Mouse (Mus musculus): ENCODE results near the gene Chsy1. TPM values are rescaled to one million over a fixed set of nuclear protein-coding genes. Genes with fewer than 3 reads are reported as not detected.

The Chsy1 gene
- polyA plus RNA-seq, 1 experiment from 2014 or later: 19.5 TPM

- no peak for ATAC-seq (ENCODE audit: insufficient number of reproducible peaks, low FRiP score, low TSS enrichment, low read depth)
- Histone ChIP-seq H3K27me3 (no peaks in the 10 kb centered on the region), H3K4me2 (no peak overlapping the region), H3K4me3 (no peak overlapping the region), H3K27ac (no peak overlapping the region), H3K36me3 (0 out of 2 replicates have a peak, but pooled peaks cover 3% of the 10 kb centered on the region), H3K4me1 (peaks cover 19% of the 10 kb centered on the region; the same call in 1 of the 2 replicates), H3K9ac (no peak overlapping the region), H3K9me3 (no peaks in the 10 kb centered on the region)
- WGBS: 63% methylated on average over 5 of the region's 5 CpGs
Observed at GRCm38 (mm10) chr7:66165036-66165798, 55.9 kb downstream of the Chsy1 start.

DNA sequence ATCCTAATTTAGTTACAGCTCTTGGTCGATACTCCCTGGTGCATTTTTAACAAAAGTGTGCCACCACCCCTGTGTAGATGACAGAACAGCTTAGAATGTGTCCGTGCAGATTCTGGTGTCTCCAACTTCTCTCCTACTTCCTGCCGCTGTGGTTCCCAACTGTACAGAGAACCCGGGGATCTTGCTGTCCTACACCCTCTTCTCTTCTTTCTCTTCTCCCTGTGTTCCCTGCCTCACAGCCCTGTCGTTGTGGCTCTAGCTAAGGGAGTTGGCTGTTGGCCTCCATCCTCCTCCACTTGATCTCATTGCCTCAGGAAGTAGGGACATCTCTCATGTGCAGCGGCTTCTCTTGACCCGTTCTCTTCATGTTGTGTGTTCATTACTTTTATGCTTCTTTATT, 59.6 kb downstream of the Chsy1 start:
- Histone ChIP-seq H3K27ac (no peak overlapping the region), H3K36me3 (peaks cover 24% of the 10 kb centered on the region), H3K27me3 (no peaks in the 10 kb centered on the region), H3K4me1 (peaks cover 15% of the 10 kb centered on the region; the same call in 1 of the 2 replicates), H3K4me2 (no peak overlapping the region), H3K9ac (no peak overlapping the region), H3K9me3 (no peaks in the 10 kb centered on the region), H3K4me3 (no peak overlapping the region)
- no peak for ATAC-seq (ENCODE audit: insufficient number of reproducible peaks, low FRiP score, low TSS enrichment, low read depth)
- WGBS: 88% methylated on average over 7 of the region's 7 CpGs

- peaks cover 9% of the 10 kb centered on the region; the same call in 1 of the 2 replicates for H3K4me1 ChIP-seq
- H3K9me3 ChIP-seq: no peaks in the 10 kb centered on the region
- no peak overlapping the region for H3K4me3 ChIP-seq
- peaks cover 30% of the 10 kb centered on the region for H3K36me3 ChIP-seq
- 66% methylated on average over 6 of the region's 6 CpGs for WGBS
- no peak overlapping the region for H3K27ac ChIP-seq
- no peaks in the 10 kb centered on the region for H3K27me3 ChIP-seq
- H3K9ac ChIP-seq: no peak overlapping the region
- no peak for ATAC-seq (ENCODE audit: insufficient number of reproducible peaks, low FRiP score, low TSS enrichment, low read depth)
- H3K4me2 ChIP-seq: no peak overlapping the region
Observed at GRCm38 (mm10) chr7:66169476-66169875, 60.2 kb downstream of the Chsy1 start.

DNA sequence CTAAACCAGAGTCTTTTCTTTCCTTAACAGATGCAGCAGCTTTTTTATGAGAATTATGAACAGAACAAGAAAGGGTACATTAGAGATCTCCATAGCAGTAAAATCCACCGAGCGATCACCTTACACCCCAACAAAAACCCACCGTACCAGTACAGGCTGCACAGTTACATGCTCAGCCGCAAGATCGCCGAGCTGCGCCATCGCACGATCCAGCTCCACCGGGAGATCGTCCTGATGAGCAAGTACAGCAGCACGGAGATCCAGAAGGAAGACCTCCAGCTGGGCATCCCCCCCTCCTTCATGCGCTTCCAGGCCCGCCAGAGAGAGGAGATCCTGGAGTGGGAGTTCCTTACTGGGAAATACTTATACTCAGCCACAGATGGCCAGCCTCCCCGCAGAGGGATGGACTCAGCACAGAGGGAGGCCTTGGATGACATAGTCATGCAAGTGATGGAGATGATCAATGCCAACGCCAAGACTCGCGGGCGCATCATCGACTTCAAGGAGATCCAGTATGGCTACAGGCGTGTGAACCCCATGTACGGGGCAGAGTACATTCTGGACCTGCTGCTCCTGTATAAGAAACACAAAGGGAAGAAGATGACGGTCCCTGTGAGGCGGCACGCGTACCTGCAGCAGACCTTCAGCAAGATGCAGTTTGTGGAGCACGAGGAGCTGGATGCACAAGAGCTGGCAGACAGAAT, 61.6 kb downstream of the Chsy1 start:
- Histone ChIP-seq H3K4me2 (no peak overlapping the region), H3K27ac (no peak overlapping the region), H3K27me3 (no peaks in the 10 kb centered on the region), H3K4me3 (no peak overlapping the region), H3K4me1 (0 out of 2 replicates have a peak, but pooled peaks cover 6% of the 10 kb centered on the region), H3K36me3 (peaks cover 43% of the 10 kb centered on the region), H3K9ac (no peak overlapping the region), H3K9me3 (no peaks in the 10 kb centered on the region)
- 93% methylated on average over 27 of the region's 27 CpGs for WGBS
- no peak for ATAC-seq (ENCODE audit: insufficient number of reproducible peaks, low FRiP score, low TSS enrichment, low read depth)

- Histone ChIP-seq H3K27ac (no peak overlapping the region), H3K4me2 (no peak overlapping the region), H3K9ac (no peak overlapping the region), H3K4me1 (peaks cover 14% of the 10 kb centered on the region), H3K4me3 (no peak overlapping the region), H3K9me3 (no peaks in the 10 kb centered on the region), H3K27me3 (no peaks in the 10 kb centered on the region), H3K36me3 (peaks cover 44% of the 10 kb centered on the region)
- 85% methylated on average over 6 of the region's 6 CpGs for WGBS
- ATAC-seq (ENCODE audit: insufficient number of reproducible peaks, low FRiP score, low TSS enrichment, low read depth): no peak
Observed at GRCm38 (mm10) chr7:66175738-66176137, 66.4 kb downstream of the Chsy1 start.

DNA sequence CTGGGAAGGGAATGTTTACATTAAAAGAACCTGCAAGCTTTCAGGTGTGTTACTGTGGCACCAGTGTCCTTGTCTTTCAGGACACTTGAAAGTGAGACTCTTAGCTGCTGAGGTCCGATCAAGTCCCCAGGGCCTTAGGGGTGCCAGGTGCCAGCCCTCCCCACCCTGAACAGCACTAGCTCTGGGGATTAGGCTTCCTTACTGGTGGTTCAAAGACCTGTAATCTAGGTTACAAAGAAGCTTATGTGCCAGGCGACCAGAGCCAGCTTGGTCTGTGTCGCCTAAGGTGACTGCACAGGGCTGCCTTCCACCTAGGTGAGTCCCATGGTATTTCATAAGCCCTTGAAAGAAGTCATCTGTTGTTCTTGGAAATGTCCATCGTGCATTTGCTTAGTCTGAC, 66.9 kb downstream of the Chsy1 start:
- H3K4me1 ChIP-seq: peaks cover 14% of the 10 kb centered on the region
- H3K27me3 ChIP-seq: no peaks in the 10 kb centered on the region
- peaks cover 39% of the 10 kb centered on the region for H3K36me3 ChIP-seq
- H3K4me2 ChIP-seq: no peak overlapping the region
- no peak for ATAC-seq (ENCODE audit: insufficient number of reproducible peaks, low FRiP score, low TSS enrichment, low read depth)
- H3K9ac ChIP-seq: no peak overlapping the region
- WGBS: 85% methylated on average over 4 of the region's 4 CpGs
- no peak overlapping the region for H3K4me3 ChIP-seq
- no peaks in the 10 kb centered on the region for H3K9me3 ChIP-seq
- H3K27ac ChIP-seq: no peak overlapping the region

DNA sequence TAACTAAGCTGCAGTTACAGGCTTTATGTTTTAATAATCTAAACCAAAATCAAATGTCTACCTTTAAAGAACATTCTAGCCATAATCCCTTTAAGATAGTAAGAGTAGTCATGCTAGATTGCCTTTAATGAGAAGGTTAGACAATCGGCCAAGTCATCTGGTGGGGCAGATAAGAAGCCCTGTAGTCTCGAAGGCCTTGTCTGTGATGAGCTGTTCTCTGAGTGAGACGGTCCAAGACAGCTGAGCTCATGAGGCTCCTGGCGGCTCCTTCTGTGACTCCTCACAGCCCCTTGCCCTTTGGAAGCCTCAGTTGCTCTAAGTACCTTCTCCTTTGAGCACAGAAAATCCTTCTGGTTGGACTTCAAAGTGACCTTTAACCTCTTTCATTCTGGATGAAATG, 67.6 kb downstream of the Chsy1 start:
- WGBS: 76% methylated on average over 4 of the region's 4 CpGs
- Histone ChIP-seq H3K27ac (no peak overlapping the region), H3K9me3 (no peaks in the 10 kb centered on the region), H3K9ac (no peak overlapping the region), H3K4me3 (no peak overlapping the region), H3K4me1 (peaks cover 14% of the 10 kb centered on the region), H3K36me3 (peaks cover 32% of the 10 kb centered on the region), H3K4me2 (no peak overlapping the region), H3K27me3 (no peaks in the 10 kb centered on the region)
- no peak for ATAC-seq (ENCODE audit: insufficient number of reproducible peaks, low FRiP score, low TSS enrichment, low read depth)

DNA sequence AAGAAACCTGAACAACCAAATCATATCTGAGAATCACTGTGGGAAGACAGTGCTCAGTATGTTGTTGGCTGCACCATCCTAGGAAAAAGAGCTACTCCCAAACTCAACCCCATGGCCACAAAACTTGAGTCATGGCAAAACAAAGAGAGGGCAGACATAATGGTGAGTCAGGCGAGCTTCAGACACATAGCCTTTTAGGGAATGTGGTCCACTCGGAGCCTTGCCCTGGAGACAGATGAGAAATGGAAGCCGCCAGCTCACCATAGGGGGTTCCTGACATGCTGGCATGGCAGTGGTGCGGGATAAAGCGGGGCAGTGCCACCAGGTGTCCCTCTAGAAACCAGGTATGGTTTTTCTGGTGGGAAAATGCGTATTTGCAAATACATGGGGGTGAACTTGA, 68.8 kb downstream of the Chsy1 start:
- Histone ChIP-seq H3K4me2 (no peak overlapping the region), H3K27me3 (no peaks in the 10 kb centered on the region), H3K36me3 (peaks cover 26% of the 10 kb centered on the region), H3K27ac (no peak overlapping the region), H3K9me3 (no peaks in the 10 kb centered on the region), H3K4me1 (peaks cover 16% of the 10 kb centered on the region), H3K4me3 (no peak overlapping the region), H3K9ac (no peak overlapping the region)
- no peak for ATAC-seq (ENCODE audit: insufficient number of reproducible peaks, low FRiP score, low TSS enrichment, low read depth)
- 88% methylated on average over 6 of the region's 6 CpGs for WGBS

GRCm38 (mm10) chr7:66179120-66179581, 69.8 kb downstream of the Chsy1 start:
- Histone ChIP-seq H3K36me3 (peaks cover 17% of the 10 kb centered on the region), H3K27me3 (no peaks in the 10 kb centered on the region), H3K4me3 (no peak overlapping the region), H3K9ac (no peak overlapping the region), H3K27ac (peak overlapping the region; percentile 50; the same call in 1 of the 2 replicates), H3K4me1 (peaks cover 22% of the 10 kb centered on the region), H3K4me2 (no peak overlapping the region), H3K9me3 (no peaks in the 10 kb centered on the region)
- peak; percentile 37; the same call in 1 of the 2 replicates for ATAC-seq (ENCODE audit: insufficient number of reproducible peaks, low FRiP score, low TSS enrichment, low read depth)
- 40% methylated on average over 10 of the region's 10 CpGs for WGBS

GRCm38 (mm10) chr7:66179711-66180110, 70.4 kb downstream of the Chsy1 start:
- 80% methylated on average over 7 of the region's 7 CpGs for WGBS
- Histone ChIP-seq H3K4me3 (no peak overlapping the region), H3K9ac (no peak overlapping the region), H3K9me3 (no peaks in the 10 kb centered on the region), H3K36me3 (peaks cover 12% of the 10 kb centered on the region), H3K4me1 (peaks cover 22% of the 10 kb centered on the region), H3K27me3 (no peaks in the 10 kb centered on the region), H3K4me2 (no peak overlapping the region), H3K27ac (peak overlapping the region; percentile 50; the same call in 1 of the 2 replicates)
- ATAC-seq (ENCODE audit: insufficient number of reproducible peaks, low FRiP score, low TSS enrichment, low read depth): no peak

DNA sequence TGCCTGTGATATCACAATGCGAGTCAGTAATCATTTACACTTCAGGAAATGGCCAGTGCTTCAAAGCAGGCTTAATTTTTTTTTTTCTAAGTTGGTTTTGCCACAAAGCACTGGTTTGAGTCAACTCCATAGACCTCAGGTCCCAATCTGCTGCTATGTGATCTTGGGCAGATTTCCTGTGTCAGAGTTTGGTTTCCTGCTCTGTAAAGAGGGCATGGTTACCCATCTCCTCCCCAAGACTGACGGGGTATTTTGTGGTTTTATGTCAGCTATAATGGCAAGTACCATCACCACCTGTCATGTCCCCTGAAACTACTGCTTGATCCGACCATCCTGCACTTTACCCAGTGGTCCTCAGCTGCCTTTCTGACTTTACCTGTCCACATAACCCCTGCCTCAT, 70.9 kb downstream of the Chsy1 start:
- Histone ChIP-seq H3K9ac (no peak overlapping the region), H3K36me3 (peaks cover 7% of the 10 kb centered on the region), H3K4me1 (peaks cover 22% of the 10 kb centered on the region), H3K27me3 (no peaks in the 10 kb centered on the region), H3K9me3 (no peaks in the 10 kb centered on the region), H3K27ac (no peak overlapping the region), H3K4me2 (no peak overlapping the region), H3K4me3 (no peak overlapping the region)
- no peak for ATAC-seq (ENCODE audit: insufficient number of reproducible peaks, low FRiP score, low TSS enrichment, low read depth)
- 78% methylated on average over 3 of the region's 3 CpGs for WGBS

DNA sequence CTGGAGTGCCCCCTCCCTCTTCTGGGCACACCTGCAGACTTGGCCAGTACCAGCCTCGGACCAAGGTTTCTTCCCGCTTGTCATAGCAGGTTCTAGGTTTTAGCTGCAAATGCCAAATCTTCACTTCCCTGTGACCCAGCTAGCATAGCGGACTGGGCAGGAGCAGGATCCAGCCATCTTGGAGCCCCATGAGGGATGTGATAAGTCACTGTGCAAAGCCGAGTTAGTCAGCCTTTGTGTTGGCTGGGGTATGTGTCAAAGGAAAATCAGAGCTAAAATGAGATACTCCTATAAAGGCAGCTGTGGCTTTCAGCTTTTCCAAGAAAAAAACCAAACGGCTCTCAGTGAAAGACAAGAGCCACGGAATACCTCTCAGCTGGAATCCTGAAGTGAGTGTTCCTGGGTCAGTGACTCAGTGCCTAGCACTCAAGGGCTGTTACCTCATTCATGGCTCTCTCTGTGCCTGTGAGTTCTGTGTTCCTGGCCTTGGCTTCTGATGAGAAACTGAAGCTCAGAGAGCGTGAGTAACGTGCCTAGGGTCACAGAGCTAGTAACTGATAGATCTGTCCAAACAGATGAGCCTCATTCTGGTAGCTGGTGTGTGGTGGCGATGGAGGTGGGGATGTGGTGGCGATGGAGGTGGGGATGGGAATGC, 71.5 kb downstream of the Chsy1 start:
- 87% methylated on average over 10 of the region's 10 CpGs for WGBS
- Histone ChIP-seq H3K4me1 (peaks cover 22% of the 10 kb centered on the region), H3K9me3 (no peaks in the 10 kb centered on the region), H3K27me3 (no peaks in the 10 kb centered on the region), H3K27ac (no peak overlapping the region), H3K36me3 (peaks cover 2% of the 10 kb centered on the region), H3K4me3 (no peak overlapping the region), H3K9ac (no peak overlapping the region), H3K4me2 (no peak overlapping the region)
- no peak for ATAC-seq (ENCODE audit: insufficient number of reproducible peaks, low FRiP score, low TSS enrichment, low read depth)

Data from limb, embryonic 15.5 days (tissue).